Mouse (Mus musculus) heart, embryonic 13.5 days (tissue): ENCODE measurements around the gene Cyp4x1. TPM values are rescaled to one million over a fixed set of nuclear protein-coding genes. Genes with fewer than 3 reads are reported as not detected.

Source experiments
- polyA plus RNA-seq: library from polyadenylated mRNA; unstranded; fragments of >200 nt; fragmentation: Nextera tagmentation; extraction: Ambion mirVana; gene quantifications from 2 replicates; pipeline ENCODE4 v1.2.1, GENCODE M21; 2015

The Cyp4x1 gene
- polyA plus RNA-seq, 1 experiment from 2014 or later, result 0.08 TPM

Other genes starting within 250 kb of the Cyp4x1 start
- 0.07 and 0.09 TPM in 2 replicates for gene Foxd2, start 225.4 kb downstream of the Cyp4x1 start, polyA plus RNA-seq
- not detected in 2 replicates for gene Foxe3, start 208.3 kb downstream of the Cyp4x1 start, polyA plus RNA-seq
- 57.4 TPM in 2 replicates for gene Cmpk1, start 147.0 kb downstream of the Cyp4x1 start, polyA plus RNA-seq
- 7.8 and 8.7 TPM in 2 replicates for gene Stil, start 134.1 kb downstream of the Cyp4x1 start, polyA plus RNA-seq
- 5.4 and 8.4 TPM in 2 replicates for gene Tal1, start 77.9 kb downstream of the Cyp4x1 start, polyA plus RNA-seq
- gene Pdzk1ip1, start 45.6 kb downstream of the Cyp4x1 start, polyA plus RNA-seq, result 23.4 and 42.7 TPM in 2 replicates
- gene Cyp4a29, start 107.8 kb upstream of the Cyp4x1 start, polyA plus RNA-seq, result not detected in 2 replicates
- not detected in 2 replicates for gene Cyp4a12a, start 164.8 kb upstream of the Cyp4x1 start, polyA plus RNA-seq